Mouse (Mus musculus) forebrain, embryonic 11.5 days (tissue): Measurements from ENCODE around the gene Fbxo27. TPM values are rescaled to one million over a fixed set of nuclear protein-coding genes. Genes with fewer than 3 reads are reported as not detected.
"Not testable (repeated sequence)": the region's sequence is repeated elsewhere in the genome, so short reads cannot be mapped to it uniquely, and the experiment has no call there.

Experiments used
- ATAC-seq: fragments of 200-750 bp; cut with Nextera tagmentation; replicated peaks from 2 replicates; pipeline ENCODE4 v1.8.0; 2017; ENCODE audit warnings: moderate TSS enrichment; ENCODE audit not compliant: low FRiP score
- DNase-seq: peaks from one replicate; pipeline ENCODE4 v3.0.0-alpha.2; 2017; ENCODE audit warnings: low spot score
- H3K27ac ChIP-seq: fragments of 300-500 bp; sonication (generic); 2 replicates; pipeline ENCODE4 v1.5.1; 2014; ENCODE audit warnings: low read depth, low read length
- H3K27me3 ChIP-seq: fragments of 300-500 bp; sonication (generic); 2 replicates; pipeline ENCODE4 v1.6.1; 2014; ENCODE audit warnings: mild to moderate bottlenecking, low read length, mixed read lengths; ENCODE audit not compliant: control insufficient read depth, insufficient read depth
- H3K36me3 ChIP-seq: fragments of 300-500 bp; sonication (generic); 2 replicates; pipeline ENCODE4 v1.6.1; 2014; ENCODE audit warnings: mild to moderate bottlenecking, low read length, moderate library complexity, mixed read lengths; ENCODE audit not compliant: control insufficient read depth, insufficient read depth
- H3K4me1 ChIP-seq: fragments of 300-500 bp; sonication (generic); replicated peaks from 2 replicates; pipeline ENCODE4 v1.6.1; 2014; ENCODE audit warnings: low read length, mixed read lengths; ENCODE audit not compliant: control insufficient read depth, insufficient read depth
- H3K4me2 ChIP-seq: fragments of 300-500 bp; sonication (generic); 2 replicates; pipeline ENCODE4 v1.6.1; 2014; ENCODE audit warnings: low read depth, mild to moderate bottlenecking, low read length, moderate library complexity, mixed read lengths; ENCODE audit not compliant: severe bottlenecking
- H3K4me3 ChIP-seq: fragments of 300-500 bp; sonication (generic); 2 replicates; pipeline ENCODE4 v1.5.1; 2014; ENCODE audit warnings: low read depth, low read length
- H3K9ac ChIP-seq: fragments of 300-500 bp; sonication (generic); 2 replicates; pipeline ENCODE4 v1.6.1; 2014; ENCODE audit warnings: low read length
- H3K9me3 ChIP-seq: fragments of 300-500 bp; sonication (generic); 2 replicates; pipeline ENCODE4 v1.6.1; 2016; ENCODE audit warnings: low read length, mixed read lengths; ENCODE audit not compliant: control insufficient read depth
- WGBS: fragments of 180-500 bp; shearing (Covaris S2); extraction: QIAGEN DNeasy Blood & Tissue Kit; methylation state at CpG from one replicate; pipeline ENCODE4 v1.1.7; 2014; 5-methylcytosine and 5-hydroxymethylcytosine counted together
- polyA plus RNA-seq: library from polyadenylated mRNA; unstranded; fragments of >200 nt; fragmentation: Nextera tagmentation; extraction: Ambion mirVana; gene quantifications from 2 replicates; pipeline ENCODE4 v1.2.1, GENCODE M21; 2014

Gene Fbxo27
- polyA plus RNA-seq, 1 experiment from 2014 or later: 4.3 TPM

- 86% methylated on average over 5 of the region's 5 CpGs for WGBS
- ATAC-seq (no peak), DNase-seq (no peak)
- H3K4me3 ChIP-seq: no peak overlapping the region
- H3K36me3 ChIP-seq: no peaks in the 10 kb centered on the region
- no peaks in the 10 kb centered on the region for H3K4me1 ChIP-seq
- no peak overlapping the region for H3K9ac ChIP-seq
- H3K27ac ChIP-seq: no peak overlapping the region
- no peaks in the 10 kb centered on the region for H3K9me3 ChIP-seq
- no peaks in the 10 kb centered on the region for H3K27me3 ChIP-seq
- H3K4me2 ChIP-seq: no peak overlapping the region
Observed at GRCm38 (mm10) chr7:28672276-28672675, 20.4 kb upstream of the Fbxo27 start.

DNA sequence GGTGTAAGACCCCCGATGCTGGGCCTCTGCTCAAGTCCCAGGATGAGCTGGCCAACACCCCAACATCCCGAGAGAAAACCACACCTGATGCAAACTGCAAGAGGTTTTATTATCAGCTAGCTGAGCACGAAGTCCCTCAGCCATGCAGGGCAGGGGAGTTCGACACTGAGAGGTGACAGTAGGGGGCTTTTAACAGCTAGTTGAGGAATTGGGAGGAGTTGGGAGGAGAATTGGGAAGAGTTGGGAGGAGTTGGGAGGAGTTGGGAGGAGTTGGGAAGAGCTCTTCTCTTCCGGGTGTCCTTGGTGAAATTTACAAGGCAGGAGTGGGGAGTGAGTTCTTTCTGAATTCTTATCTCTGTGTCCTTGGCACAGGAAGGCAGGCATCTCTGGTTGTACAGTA is 19.9 kb upstream of the Fbxo27 start:
- ATAC-seq, H3K4me1 ChIP-seq, DNase-seq, H3K9ac ChIP-seq, H3K27me3 ChIP-seq, H3K9me3 ChIP-seq, H3K4me3 ChIP-seq, H3K4me2 ChIP-seq, H3K27ac ChIP-seq, H3K36me3 ChIP-seq: not testable (repeated sequence)
- WGBS: 72% methylated on average over 5 of the region's 5 CpGs

GRCm38 (mm10) chr7:28674994-28675393 is 17.7 kb upstream of the Fbxo27 start:
- Histone ChIP-seq H3K27ac (no peak overlapping the region), H3K4me1 (no peaks in the 10 kb centered on the region), H3K27me3 (no peaks in the 10 kb centered on the region), H3K9me3 (no peaks in the 10 kb centered on the region), H3K9ac (no peak overlapping the region), H3K4me2 (no peak overlapping the region), H3K4me3 (no peak overlapping the region), H3K36me3 (no peaks in the 10 kb centered on the region)
- DNase-seq (no peak), ATAC-seq (no peak)
- 78% methylated on average over 9 of the region's 9 CpGs for WGBS

GRCm38 (mm10) chr7:28675746-28676145 is 16.9 kb upstream of the Fbxo27 start:
- Histone ChIP-seq H3K9ac (no peak overlapping the region), H3K36me3 (no peaks in the 10 kb centered on the region), H3K4me1 (no peaks in the 10 kb centered on the region), H3K27me3 (no peaks in the 10 kb centered on the region), H3K9me3 (no peaks in the 10 kb centered on the region), H3K4me2 (no peak overlapping the region), H3K4me3 (no peak overlapping the region), H3K27ac (no peak overlapping the region)
- ATAC-seq (no peak), DNase-seq (no peak)
- WGBS: 54% methylated on average over 11 of the region's 11 CpGs

- ATAC-seq (no peak), DNase-seq (no peak)
- Histone ChIP-seq H3K36me3 (no peaks in the 10 kb centered on the region), H3K4me1 (no peaks in the 10 kb centered on the region), H3K4me2 (no peak overlapping the region), H3K27me3 (no peaks in the 10 kb centered on the region), H3K9me3 (no peaks in the 10 kb centered on the region), H3K27ac (no peak overlapping the region), H3K9ac (no peak overlapping the region), H3K4me3 (no peak overlapping the region)
- 85% methylated on average over 13 of the region's 13 CpGs for WGBS
Observed at GRCm38 (mm10) chr7:28676811-28677541, 15.7 kb upstream of the Fbxo27 start.

DNA sequence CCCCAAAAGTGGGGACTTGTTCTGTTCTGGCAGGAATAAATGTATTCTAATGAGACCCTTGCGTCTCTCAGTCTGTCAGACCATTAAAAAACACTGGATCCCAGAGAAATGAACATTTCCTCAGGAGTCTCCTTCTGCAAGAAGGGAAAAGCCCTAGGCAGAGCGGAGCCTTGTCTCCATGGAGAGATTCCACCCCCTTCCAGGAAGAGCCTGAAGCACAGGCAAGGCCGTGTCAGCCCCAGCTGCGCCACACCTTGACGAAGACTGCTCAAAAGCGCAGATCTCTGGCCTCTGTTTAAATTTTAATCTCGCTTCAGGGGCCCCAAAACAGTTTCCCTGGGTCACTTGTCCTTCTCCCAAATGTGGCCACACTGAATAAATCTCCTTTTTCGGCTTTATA is 15.0 kb upstream of the Fbxo27 start:
- 86% methylated on average over 8 of the region's 8 CpGs for WGBS
- no peak overlapping the region for H3K9ac ChIP-seq
- ATAC-seq (no peak), DNase-seq (no peak)
- no peak overlapping the region for H3K27ac ChIP-seq
- H3K4me1 ChIP-seq: no peaks in the 10 kb centered on the region
- H3K4me3 ChIP-seq: no peak overlapping the region
- no peak overlapping the region for H3K4me2 ChIP-seq
- H3K36me3 ChIP-seq: no peaks in the 10 kb centered on the region
- H3K9me3 ChIP-seq: no peaks in the 10 kb centered on the region
- H3K27me3 ChIP-seq: no peaks in the 10 kb centered on the region

- Histone ChIP-seq H3K27me3 (peaks cover 4% of the 10 kb centered on the region; the same call in 1 of the 2 replicates), H3K27ac (no peak overlapping the region), H3K36me3 (no peaks in the 10 kb centered on the region), H3K4me1 (no peaks in the 10 kb centered on the region; the same call in 1 of the 2 replicates), H3K4me2 (no peak overlapping the region), H3K9me3 (no peaks in the 10 kb centered on the region), H3K9ac (no peak overlapping the region), H3K4me3 (no peak overlapping the region)
- no peak for DNase-seq
- no peak for ATAC-seq
- WGBS: 74% methylated on average over 7 of the region's 7 CpGs
Observed at GRCm38 (mm10) chr7:28691075-28691474, 1.6 kb upstream of the Fbxo27 start.

- H3K9me3 ChIP-seq: no peaks in the 10 kb centered on the region
- H3K9ac ChIP-seq: peak overlapping the region; percentile 56
- WGBS: under 1% methylated on average over 38 of the region's 38 CpGs
- no peaks in the 10 kb centered on the region; the same call in 1 of the 2 replicates for H3K4me1 ChIP-seq
- H3K4me3 ChIP-seq: peak overlapping the region; percentile 37
- H3K36me3 ChIP-seq: no peaks in the 10 kb centered on the region
- ATAC-seq (peak; percentile 85), DNase-seq (peak; percentile 86)
- peak overlapping the region; percentile 53 for H3K4me2 ChIP-seq
- H3K27ac ChIP-seq: no peak overlapping the region
- H3K27me3 ChIP-seq: peaks cover 4% of the 10 kb centered on the region; the same call in 1 of the 2 replicates
Observed at GRCm38 (mm10) chr7:28693321-28693966, 795 bp downstream of the Fbxo27 start.
